Mouse (Mus musculus) frontal cortex, adult (tissue): ENCODE results near the gene Slc30a1.

Experiments
- ATAC-seq: cut with Nextera tagmentation; 2 replicates; pipeline ENCODE4 v1.9.2; 2017; ENCODE audit warnings: mild to moderate bottlenecking, moderate library complexity, mixed read lengths; ENCODE audit not compliant: low TSS enrichment

Gene Slc30a1

DNA sequence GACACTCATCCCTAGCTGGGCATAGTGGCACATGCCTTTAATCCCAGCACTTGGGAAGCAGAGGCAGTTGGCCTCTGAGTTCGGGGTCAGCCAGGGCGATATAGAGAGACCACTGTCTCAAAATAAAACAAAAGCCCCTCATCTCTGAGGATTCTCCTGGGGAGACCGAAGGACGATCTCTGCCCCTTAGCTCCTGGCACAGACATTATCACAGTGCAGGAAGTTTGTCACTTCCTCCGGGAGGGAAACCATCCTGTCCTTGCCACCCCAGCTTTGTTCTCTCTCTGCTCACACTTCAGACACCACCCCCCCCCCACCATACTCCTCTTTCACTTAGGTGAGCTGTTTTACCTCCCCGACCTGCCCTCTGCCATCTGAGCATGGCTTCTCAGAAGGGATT lies 37.1 kb downstream of the Slc30a1 start:
- no peak for ATAC-seq

DNA sequence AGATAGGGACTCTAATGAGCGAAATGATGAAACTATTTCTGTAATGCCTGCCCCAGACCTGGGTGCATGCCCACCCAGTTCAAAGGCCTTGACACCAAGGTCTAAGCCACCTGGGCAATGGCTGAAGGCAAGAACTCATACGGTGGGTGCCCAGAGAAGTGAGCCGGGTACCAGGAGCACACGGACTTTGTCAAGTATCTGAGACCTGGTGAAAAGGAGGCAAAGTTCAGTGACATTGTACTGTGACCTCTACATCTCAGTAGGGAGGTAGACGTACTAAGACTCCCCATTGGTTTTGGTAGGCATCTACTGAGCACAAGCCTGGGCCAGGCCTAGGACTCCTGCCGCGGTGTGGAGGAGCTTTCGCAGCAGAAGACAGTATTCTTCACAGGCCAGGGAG lies 38.8 kb downstream of the Slc30a1 start:
- ATAC-seq, result no peak

DNA sequence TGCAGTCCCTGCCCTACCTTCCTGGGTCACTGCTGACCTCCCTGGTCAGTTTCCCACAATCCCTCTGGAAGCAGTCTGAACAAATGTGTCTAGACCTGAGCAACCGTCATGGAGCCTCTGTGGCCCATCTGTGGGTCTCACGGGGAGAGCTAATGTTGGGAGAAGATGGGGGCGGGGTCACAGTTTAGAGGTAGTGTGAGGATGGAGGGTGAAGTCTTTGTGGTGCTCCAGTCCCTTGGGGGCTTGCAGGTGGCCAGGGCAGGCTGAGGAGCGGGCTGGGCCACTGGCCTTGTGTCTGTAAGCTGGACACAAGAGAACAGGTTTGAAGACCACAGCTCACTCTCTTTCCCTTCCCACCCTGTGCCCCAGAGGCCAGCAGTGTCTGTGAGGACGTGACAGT lies 39.2 kb downstream of the Slc30a1 start:
- ATAC-seq, result no peak

DNA sequence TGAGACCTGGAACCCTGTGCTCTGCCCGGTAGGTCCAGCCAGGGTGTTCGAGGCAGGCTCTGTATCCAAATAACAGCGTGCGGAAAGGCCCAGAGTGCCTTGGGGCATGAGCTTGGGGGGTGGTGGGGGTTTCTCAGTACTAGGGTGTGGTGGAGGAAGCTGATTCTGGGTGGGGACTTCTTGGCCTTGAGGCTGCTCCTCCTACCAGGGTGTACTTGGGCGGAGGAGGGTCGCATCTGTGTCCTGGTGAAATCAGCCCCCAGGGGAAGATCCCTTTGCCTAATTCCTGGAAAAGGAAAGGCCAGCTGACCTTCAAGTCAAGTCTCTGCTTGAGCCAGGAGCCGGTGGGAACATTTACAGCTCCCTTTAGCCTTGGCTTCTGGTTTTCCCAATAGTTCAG lies 39.7 kb downstream of the Slc30a1 start:
- ATAC-seq, result no peak

DNA sequence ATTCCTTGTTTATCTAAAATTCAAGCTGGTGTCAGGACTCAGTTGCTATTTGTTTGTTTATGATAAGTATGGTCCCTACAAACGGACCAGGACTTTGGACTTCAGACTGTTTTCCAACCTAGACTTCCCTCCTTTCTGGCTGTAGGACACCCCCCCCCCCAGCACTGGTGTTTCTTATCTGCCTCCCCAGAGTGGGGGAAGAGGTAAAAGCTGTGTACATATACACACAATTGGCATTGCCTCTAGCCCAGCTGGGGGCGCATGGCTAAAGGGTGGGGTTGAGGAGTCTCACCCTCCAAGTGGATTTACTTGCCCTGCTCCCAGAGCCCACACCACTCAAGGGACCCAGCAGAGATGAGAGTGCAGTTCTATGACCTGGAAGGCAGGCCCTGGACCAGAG lies 40.3 kb downstream of the Slc30a1 start:
- ATAC-seq, result no peak

DNA sequence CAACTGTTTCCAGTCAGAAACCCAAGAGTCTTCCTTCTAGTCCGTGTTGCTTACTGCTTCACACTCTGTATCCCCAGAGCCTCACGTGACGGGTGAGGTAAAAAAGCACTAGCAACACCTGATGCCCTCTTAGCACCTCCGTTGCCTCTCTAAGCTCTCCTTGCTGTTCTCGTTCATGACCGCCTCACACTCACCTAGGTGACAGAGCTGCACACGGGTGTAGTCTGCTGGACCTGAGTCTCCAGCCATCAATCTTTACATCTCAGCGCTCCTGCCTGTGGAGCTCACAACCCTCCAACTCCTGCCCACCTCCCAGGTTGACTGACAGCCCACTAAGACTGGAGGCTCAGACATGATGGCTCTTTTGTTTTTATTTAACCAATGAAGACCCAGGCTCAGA lies 41.2 kb downstream of the Slc30a1 start:
- ATAC-seq, result no peak

DNA sequence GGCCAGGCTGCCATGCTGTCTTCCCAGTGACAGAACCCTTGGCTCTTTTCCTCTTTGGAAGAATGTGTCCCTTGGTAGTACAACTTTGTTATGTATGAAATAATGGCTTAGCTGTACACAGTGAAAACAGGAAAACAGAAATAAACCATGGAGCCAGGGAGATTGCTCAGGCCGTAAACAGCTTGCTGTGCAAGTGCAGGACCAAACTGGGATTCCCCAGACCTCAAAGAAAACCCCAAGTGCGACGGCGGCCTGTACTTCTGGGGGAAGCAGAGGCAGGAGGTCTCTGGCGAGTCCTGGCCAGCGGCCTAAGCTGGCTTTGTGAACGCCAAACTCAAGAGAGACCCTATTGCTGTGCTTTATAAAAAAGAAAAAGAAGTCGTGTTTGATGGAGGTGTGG lies 42.0 kb downstream of the Slc30a1 start:
- no peak for ATAC-seq

DNA sequence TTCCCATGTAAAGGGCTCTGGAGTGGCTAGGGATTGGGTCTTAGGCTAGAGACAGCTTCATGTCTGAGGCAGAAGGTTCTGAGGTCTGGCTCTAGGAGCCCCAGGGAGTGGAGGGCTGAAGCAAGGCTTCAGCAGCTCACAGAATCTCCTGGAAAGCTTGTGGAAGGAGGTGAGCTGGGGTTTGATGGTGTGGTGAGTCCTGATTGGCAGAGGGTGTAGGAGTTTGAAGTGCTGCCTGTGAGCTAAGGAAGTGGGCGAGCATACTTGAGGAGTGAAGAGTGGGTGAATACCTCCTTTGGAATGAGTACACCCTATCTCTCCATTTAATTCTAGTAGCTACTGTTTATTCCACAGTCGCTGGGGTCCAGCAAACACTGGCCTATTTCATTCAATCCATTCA lies 44.0 kb downstream of the Slc30a1 start:
- peak; percentile 90 for ATAC-seq

DNA sequence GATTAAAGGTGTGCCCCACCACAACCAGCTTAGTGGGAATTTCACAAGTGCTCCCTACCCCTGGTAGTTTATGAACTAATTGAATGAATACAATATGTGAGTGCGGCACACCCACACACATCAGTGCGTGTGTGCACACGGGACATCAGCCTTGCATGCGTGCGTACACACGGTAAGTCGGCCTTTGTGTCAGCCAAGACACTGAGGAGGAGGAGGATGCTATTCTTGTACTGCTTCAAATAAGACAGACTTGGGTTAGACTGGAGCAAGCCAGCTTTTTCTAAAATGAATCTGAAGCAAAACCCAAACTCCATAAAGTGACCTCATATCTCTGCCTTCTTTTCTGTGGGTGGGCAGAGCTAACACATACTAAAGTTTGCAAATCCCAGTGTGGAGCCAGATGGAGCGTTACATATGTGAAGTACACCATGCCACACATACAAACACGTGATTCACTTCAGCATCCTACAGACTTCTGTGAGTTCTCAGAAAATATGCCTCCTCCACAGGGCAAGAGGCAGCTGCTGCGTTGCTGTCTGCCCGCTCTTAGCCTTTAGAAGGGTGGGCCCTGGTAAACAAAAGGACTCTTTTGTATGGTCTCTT lies 46.3 kb downstream of the Slc30a1 start:
- peak; percentile 79 for ATAC-seq

DNA sequence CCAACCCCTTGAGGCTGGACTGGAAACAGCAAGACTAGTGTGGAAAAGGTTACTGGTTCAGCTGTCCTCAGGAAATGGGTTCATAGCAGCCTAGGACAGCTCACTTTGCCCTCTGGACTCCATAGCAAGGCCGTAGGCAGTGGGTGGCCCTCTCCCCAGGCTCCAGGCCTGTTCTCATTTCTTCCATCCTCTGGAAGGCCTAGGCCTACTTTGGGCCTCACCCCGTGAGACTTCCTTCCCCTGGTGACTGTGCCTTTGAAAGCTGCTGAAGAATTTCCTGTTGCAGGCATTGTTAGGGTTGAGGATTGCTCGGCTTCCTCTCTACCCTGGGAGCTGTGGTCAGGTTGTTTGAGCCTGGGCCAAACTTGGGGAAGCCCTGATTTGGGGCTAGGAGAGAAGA lies 48.5 kb downstream of the Slc30a1 start:
- no peak for ATAC-seq

DNA sequence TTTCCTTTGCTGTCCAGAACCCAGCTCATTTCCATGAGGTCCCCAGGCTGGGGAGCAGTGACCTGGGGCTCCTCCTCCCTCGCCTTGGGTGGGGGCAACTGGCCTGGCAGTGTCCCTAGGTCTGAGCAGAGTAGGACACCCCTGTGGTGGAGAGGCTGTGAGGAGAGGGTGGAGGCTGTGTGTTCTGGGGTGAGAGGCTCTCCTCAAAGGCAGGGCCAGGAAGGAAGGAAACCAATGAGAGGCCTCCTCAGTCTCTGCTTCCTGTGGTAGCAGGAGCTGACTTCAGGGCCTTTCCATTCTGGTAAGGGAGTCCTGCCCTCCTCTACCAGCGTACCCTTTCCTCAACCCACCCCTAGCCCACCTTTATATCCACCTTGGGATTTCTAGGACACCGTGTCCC lies 49.7 kb downstream of the Slc30a1 start:
- no peak for ATAC-seq

DNA sequence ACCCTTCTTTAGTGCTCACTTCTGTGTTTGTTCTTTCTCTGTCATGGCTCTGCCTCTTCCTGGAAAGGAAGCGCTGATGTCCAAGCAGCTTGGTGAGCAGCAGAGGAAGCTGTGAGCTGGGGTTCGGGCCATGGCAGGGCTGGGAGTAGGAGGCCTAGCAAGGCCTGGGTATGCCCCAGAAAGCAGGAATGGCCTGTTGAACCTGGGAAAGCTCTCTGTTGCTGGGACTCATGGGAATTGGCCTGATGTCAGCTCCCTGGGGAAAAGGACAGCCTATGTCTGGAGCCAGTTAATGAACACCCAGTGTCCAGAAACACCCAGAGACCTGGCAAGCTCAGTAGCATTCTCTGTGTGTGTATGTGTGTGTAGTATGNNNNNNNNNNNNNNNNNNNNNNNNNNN lies 50.3 kb downstream of the Slc30a1 start:
- ATAC-seq, result no peak

DNA sequence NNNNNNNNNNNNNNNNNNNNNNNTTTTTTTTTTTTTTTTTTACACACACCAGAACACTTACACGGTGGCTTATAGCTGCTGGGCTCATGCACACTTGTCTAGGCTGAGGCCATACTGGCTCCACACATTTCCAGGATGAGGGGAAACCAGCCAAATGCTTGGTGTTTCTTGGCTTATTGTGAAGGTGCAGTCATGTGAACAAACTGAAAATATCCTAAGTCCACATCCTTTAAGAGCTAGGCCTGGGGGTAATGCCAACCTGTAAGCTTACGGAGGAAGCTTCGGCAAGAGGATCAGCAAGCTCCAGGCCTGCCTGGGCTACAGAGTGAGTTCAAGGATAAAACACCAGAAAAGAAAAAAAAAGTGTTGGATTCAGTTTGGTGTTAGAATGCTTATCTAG lies 50.8 kb downstream of the Slc30a1 start:
- no peak for ATAC-seq

DNA sequence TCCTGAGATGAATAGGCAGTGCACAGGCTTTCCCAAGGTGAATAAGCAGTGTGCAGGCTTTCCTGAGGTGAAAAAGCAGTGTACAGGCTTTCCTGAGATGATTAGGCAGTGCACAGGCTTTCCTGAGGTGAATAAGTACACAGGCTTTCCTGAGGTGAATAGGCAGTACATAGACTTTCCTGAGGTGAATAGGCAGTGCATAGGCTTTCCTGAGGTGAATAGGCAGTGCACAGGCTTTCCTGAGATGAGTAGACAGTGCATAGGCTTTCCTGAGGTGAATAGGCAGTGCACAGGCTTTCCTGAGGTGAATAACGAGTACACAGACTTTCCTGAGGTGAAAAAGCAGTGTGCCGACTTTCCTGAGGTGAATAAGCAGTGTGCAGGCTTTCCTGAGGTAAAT lies 54.4 kb downstream of the Slc30a1 start:
- no peak for ATAC-seq
